Mouse (Mus musculus): ENCODE results near the gene Vipr1.
"Not testable (repeated sequence)": the region's sequence is repeated elsewhere in the genome, so short reads cannot be mapped to it uniquely, and the experiment has no call there.

Gene Vipr1

DNA sequence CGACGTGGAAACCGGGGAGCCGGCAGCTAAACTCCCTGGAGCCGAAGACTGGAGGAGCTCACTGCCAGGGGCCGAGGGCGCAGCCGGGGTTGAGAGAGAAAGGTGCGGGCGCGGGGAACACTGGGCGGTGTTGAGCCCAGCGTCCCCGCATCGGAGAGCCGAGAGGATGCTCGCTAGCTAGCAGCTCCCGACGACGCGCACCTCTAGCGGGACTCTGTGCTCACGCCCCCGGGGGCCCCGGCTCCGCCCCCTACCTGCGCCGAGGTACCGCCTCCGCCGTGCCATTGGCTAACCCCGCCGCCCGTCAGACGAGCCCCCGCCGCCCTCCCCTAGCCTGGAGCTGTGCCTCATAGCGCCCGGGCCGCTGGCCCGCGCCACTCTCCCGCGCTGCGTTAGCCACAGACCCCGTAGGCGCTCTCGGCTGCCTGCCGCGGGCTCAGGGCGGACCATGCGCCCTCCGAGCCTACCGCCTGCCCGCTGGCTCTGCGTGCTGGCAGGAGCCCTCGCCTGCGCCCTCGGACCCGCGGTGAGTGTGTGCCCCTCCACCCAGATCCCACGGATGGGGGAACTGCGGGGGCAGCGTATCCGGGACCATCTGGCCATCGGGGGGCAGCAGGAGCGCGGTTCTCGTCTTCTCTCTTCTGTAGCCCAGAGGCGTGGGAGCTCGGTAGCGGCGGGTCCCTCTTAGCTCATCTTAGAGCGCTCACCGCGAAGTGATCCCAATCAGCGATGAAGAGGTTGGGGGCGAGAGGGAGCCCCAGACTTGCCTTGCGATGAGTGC is at the start of gene Vipr1:
Gene Vipr1, plus strand, starts transcription at position 316 of the 781 bp plus-strand sequence.
- no peak for DNase-seq (ENCODE audit: low read depth, low spot score)

- DNase-seq (ENCODE audit: low read depth, low spot score): no peak
Observed at GRCm38 (mm10) chr9:121592948-121593550, 49.5 kb upstream of the Vipr1 start.

- not testable (repeated sequence) for DNase-seq (ENCODE audit: low read depth, low spot score)
Observed at GRCm38 (mm10) chr9:121593768-121594167, 48.7 kb upstream of the Vipr1 start.

DNA sequence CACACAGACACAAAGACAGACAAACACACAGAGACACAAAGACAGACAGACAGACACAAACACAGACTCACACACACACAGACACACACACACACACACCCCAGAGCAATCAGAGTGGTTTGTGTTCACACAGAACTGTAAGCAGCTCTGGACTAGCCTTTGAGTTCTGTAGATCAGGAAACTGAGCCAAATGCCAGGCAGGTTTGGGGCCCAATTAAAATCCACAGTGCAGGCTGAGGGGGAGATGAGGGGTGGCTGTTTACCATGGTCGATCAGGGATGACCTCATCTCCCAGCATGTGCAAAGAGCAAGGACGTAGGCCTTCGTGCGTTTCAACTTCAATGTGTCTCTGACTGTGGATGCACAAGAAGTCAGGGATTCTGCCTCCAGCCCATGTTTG is 47.7 kb upstream of the Vipr1 start:
- no peak for DNase-seq (ENCODE audit: low read depth, low spot score)

GRCm38 (mm10) chr9:121598106-121598505 is 44.4 kb upstream of the Vipr1 start:
- no peak for DNase-seq (ENCODE audit: low read depth, low spot score)

DNA sequence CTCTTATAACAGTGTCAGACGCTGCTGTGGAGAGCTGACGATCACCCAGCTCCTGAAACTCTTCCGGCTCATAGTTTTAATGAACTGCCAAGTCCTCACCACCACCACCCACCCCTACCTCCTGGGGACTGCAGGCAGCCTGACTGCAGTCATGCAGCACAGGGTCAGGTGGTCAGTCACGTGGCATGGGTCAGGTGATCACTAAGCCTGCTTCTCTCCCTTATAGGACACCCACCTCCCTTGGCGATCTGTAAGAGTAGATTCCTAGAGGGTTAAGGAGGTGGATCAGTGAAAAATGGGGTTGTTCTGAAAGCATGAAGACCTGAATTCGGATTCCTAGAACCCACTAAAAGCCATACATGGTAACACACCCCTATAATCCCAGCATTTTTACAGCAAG is 43.0 kb upstream of the Vipr1 start:
- no peak for DNase-seq (ENCODE audit: low read depth, low spot score)

DNA sequence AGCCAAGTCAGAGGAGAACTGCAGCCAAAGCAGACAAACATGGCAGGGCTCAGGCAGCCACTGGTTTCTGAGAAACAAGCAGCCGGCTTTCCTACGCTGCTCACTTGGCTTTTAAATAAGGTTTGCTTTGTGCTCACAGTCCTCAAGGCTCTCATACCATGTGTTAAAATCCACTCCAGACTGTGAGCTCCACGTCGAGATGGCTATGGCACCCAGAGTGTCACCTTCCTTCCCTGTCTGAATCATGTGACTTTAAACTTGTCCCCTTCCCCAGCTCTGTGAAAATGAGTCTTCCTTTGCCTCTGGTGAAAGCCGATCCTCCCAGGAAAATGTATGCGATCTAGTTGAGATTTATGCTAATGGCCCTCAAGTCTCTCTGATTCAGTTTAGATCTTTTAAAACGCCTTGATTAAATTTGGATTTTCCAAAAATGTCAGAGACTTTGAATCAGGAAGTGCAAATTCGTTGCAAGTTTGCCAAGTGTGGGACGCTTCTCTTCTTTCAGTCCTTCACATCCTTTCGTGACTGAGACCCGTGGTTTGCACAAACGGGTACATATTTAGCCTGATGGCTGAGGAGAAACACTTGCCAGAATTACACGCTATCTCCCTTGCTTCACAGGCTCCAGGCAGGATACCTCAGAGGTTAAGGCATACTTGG is 42.2 kb upstream of the Vipr1 start:
- no peak for DNase-seq (ENCODE audit: low read depth, low spot score)

DNA sequence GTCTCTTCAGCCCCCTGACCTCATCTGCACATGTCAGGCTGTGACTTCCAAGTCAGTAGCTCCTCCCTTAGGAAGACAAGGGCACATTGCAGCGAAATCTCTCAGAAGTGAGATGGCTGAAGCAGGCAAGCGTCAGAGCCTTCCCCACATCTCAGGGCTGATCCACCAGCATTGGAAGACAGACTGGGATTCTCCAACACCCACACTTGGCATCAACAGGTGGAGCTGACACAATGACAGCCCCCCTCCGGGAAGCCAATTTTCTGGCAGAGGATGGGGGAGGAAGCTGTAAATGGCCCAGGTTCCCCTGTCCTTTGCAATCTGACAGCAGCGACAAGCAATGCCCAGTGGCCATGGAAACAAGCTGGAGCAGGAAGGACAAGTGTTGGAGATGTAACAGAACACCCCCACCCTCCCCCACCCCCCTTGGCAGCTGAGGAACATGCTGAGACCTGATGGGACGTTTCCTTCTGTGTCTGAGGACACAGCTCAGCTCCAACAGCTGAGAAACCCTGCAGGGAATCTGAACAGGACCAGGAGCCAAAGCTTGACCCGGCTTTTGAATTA is 41.6 kb upstream of the Vipr1 start:
- DNase-seq (ENCODE audit: low read depth, low spot score): no peak

GRCm38 (mm10) chr9:121602381-121602780 is 40.1 kb upstream of the Vipr1 start:
- no peak for DNase-seq (ENCODE audit: low read depth, low spot score)

GRCm38 (mm10) chr9:121605414-121606278 is 36.9 kb upstream of the Vipr1 start:
- DNase-seq (ENCODE audit: low read depth, low spot score): peak; percentile 47

DNA sequence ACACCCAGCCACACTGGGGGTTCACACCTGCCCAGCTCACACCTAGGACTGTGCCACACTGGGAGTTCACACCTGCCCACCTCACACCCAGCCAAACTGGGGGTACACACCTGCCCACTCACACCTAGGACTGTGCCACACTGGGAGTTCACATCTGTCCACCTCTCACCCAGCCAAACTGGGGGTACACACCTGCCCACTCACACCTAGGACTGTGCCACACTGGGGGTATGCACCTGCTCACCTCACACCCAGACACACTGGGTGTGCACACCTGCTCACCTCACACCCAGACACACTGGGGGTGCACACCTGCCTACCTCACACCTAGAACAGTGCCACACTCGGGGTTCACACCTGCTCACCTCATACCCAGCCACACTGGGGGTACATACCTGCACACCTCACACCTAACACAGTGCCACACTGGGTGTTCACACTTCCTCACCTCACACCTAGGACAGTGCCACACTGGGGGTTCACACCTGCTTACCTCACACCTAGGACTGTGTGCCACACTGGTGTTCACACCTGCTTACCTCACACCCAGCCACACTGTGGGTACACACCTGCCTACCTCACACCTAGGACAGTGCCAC is 35.9 kb upstream of the Vipr1 start:
- no peak for DNase-seq (ENCODE audit: low read depth, low spot score)

GRCm38 (mm10) chr9:121609381-121609780 is 33.1 kb upstream of the Vipr1 start:
- DNase-seq (ENCODE audit: low read depth, low spot score): no peak

DNA sequence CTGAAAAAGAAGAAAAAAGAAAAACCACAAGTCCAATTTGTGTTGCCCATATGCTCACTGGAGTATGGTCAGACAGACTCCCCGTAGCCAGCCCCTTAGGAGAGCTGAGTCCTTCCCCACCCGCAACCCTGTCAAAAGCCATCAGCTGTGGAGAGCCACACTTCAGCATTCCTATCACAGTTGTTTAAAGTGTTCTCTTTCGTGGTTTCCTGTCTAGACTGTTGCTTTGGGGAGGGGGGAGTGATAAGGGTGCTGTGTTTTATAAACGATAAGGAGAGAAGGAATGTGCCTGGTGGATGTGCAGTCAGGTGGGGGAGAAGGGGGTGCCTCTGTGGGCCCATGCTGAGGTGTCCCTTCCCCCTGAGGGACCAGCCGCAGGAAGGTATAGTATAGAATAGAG is 29.3 kb upstream of the Vipr1 start:
- no peak for DNase-seq (ENCODE audit: low read depth, low spot score)

DNA sequence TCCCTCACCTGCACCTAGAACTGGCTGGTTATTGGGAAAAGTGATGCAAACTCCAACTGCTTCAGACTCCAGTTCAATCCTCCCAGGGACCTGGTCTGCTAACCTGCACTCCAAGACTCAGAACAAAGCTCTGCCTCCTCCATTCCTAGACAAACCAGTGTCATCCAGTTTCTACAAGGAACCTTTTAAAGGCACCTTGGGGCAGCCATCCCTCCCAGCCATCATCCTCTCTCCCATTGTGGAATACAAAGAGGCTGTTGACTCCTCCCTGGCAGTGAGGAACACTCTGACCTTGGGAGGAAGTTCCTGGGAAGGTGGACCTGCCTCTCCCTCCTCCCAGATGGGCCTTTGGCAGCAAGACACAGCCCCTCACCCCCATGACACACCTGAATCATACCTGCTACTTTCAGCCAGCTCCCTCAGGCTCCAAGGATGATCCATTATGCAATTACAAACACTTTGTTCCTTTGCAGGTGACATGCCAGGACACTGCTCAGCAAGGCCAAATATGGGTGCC is 28.2 kb upstream of the Vipr1 start:
- no peak for DNase-seq (ENCODE audit: low read depth, low spot score)

- DNase-seq (ENCODE audit: low read depth, low spot score): no peak
Observed at GRCm38 (mm10) chr9:121616471-121616870, 26.0 kb upstream of the Vipr1 start.

DNA sequence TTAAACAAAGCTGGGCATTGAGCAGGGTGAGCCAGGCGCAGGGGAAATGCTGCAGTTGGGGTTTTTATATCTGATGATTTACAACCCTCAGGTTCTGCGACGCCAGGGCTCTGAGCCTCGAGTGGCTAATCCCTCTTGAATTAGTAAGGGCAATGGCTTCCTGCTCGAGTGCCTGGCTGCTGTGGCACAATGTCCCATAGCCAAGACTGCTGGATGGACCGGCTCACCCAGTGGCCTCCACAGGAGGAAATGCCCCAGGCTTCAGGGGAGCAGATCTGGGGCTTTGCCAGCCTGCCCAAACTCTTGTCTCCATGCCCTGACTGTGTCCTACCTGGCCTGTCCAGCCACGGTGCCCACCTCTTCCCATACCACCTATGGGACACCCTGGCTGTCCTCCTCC is 23.1 kb upstream of the Vipr1 start:
- no peak for DNase-seq (ENCODE audit: low read depth, low spot score)

DNA sequence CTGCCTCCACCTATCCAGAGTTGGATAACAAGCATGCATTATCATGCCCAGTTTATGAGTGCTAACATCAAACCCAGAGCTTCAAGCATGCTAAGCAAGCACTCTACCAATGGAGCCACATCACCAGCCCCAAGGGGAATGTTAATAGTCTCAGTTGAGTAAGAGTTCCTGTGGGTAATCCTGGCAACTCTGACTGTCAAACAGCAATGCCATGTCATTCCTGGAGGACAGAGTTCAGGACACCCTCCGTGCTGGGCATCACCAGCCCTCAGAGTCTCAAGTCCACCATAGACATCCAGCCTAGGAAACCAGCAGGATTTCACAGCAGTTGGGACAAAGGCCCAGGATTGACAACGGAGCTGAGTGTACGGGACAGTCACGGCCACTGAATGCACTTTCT is 19.3 kb upstream of the Vipr1 start:
- no peak for DNase-seq (ENCODE audit: low read depth, low spot score)

DNA sequence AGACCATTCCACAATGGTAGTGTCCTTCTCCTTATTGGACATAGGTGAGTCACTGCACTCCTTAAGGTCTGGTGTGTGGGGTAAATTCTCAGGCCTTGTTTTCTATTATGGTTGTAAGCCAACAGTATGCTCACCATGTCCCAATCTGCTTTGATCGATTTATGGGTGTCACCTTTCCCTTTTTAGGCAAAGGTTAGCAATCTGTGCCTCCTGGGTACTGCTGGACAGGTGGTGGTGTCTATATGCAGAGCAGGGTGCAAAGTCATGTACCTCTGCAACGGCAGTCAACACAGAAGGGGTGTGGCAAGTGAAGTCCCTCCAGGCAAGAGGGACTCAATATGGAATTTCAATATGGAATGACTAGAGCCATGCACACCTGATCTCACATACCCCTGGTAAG is 17.6 kb upstream of the Vipr1 start:
- no peak for DNase-seq (ENCODE audit: low read depth, low spot score)

DNA sequence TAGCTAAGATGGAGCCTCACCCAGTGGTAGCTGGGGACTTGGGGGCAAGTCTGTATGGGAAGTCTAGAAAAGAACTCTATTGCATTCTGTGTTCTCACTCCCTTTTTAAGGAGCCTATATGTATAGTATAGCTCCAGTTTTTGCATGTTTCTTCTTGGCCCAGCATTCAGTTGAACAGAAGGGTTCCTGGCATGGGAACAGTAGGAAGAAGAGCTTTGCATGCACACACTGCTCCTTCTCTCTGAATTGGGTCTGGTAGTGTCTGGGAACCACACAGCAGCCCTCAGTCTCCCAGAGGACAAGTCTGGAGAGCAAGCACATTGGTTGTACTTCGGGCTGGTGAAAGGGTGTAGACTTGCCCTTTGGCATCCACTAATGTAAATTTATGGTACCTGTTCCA is 11.9 kb upstream of the Vipr1 start:
- no peak for DNase-seq (ENCODE audit: low read depth, low spot score)

DNA sequence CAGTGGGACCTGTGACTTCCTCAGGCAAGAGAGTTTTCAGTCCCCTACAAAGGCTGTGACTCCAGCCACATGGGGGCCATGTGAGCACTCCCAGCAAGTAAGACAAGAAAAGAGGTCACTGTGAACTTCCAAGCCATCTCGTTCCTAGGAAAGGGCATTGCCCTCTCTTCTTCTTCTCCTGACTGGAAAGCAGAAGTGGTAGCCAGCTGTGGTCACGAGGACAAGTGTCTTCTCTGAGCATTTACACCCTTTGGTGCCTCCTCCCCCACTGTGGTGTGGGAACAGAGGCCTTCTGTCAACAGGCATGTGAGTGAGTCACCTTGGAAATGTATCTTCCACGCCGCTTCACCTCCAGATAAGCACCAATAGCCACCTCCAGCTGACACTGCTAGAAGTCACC is 10.6 kb upstream of the Vipr1 start:
- DNase-seq (ENCODE audit: low read depth, low spot score): no peak

GRCm38 (mm10) chr9:121632891-121633290 is 9.6 kb upstream of the Vipr1 start:
- DNase-seq (ENCODE audit: low read depth, low spot score): no peak

Measured in retina, adult 2 months (tissue).